Mouse (Mus musculus) heart, embryonic 14.5 days (tissue): Measurements from ENCODE around the gene Zfp322a. TPM values are rescaled to one million over a fixed set of nuclear protein-coding genes. Genes with fewer than 3 reads are reported as not detected.
"Not testable (repeated sequence)": the region's sequence is repeated elsewhere in the genome, so short reads cannot be mapped to it uniquely, and the experiment has no call there.

Experiments
- ATAC-seq: fragments of 200-750 bp; cut with Nextera tagmentation; 2 replicates; pipeline ENCODE4 v1.8.0; 2017; ENCODE audit warnings: low read depth, moderate TSS enrichment; ENCODE audit not compliant: insufficient number of reproducible peaks, insufficient read depth, low FRiP score
- H3K27ac ChIP-seq, 2 experiments: fragments of 200-500 bp in 1 of 2; fragments of 300-500 bp in 1 of 2; sonication (generic) in 1 of 2; replicated peaks in 1 of 2; 2 replicates each; pipeline ENCODE4 v1.5.1; 2012 to 2014; ENCODE audit warnings: low read depth in 2 of 2, low read length in 2 of 2, control low read depth in 1 of 2, mild to moderate bottlenecking in 1 of 2, mixed read lengths in 1 of 2; ENCODE audit not compliant: control insufficient read depth in 1 of 2, insufficient read depth in 1 of 2
- H3K27me3 ChIP-seq: fragments of 300-500 bp; sonication (generic); 2 replicates; pipeline ENCODE4 v1.6.1; 2014; ENCODE audit warnings: mild to moderate bottlenecking, low read length, control low read depth; ENCODE audit not compliant: control insufficient read depth, insufficient read depth
- H3K36me3 ChIP-seq: fragments of 300-500 bp; sonication (generic); 2 replicates; pipeline ENCODE4 v1.6.1; 2014; ENCODE audit warnings: mild to moderate bottlenecking, control low read depth, low read length, mixed read lengths; ENCODE audit not compliant: control insufficient read depth, insufficient read depth
- H3K4me1 ChIP-seq, 2 experiments: fragments of 200-500 bp in 1 of 2; fragments of 300-500 bp in 1 of 2; sonication (generic) in 1 of 2; 2 replicates each; pipeline ENCODE4 v1.6.1; 2012 to 2014; ENCODE audit warnings: low read length in 2 of 2, control low read depth in 1 of 2, mixed read lengths in 1 of 2; ENCODE audit not compliant: control insufficient read depth in 2 of 2, insufficient read depth in 2 of 2
- H3K4me2 ChIP-seq: fragments of 300-500 bp; sonication (generic); 2 replicates; pipeline ENCODE4 v1.6.1; 2014; ENCODE audit warnings: mild to moderate bottlenecking, low read length
- H3K4me3 ChIP-seq, 2 experiments: fragments of 200-500 bp in 1 of 2; fragments of 300-500 bp in 1 of 2; sonication (generic) in 1 of 2; 2 replicates each; pipeline ENCODE4 v1.5.1; 2012 to 2014; ENCODE audit warnings: low read length in 2 of 2, mild to moderate bottlenecking in 2 of 2, control low read depth in 1 of 2, low read depth in 1 of 2, moderate library complexity in 1 of 2; ENCODE audit not compliant: control insufficient read depth in 1 of 2, insufficient read depth in 1 of 2
- H3K9ac ChIP-seq: fragments of 300-500 bp; sonication (generic); 2 replicates; pipeline ENCODE4 v1.6.1; 2014; ENCODE audit warnings: mild to moderate bottlenecking, low read length
- H3K9me3 ChIP-seq: fragments of 300-500 bp; sonication (generic); 2 replicates; pipeline ENCODE4 v1.6.1; 2016; ENCODE audit warnings: low read length, control low read depth; ENCODE audit not compliant: control insufficient read depth
- WGBS: fragments of 180-500 bp; shearing (Covaris S2); extraction: QIAGEN DNeasy Blood & Tissue Kit; methylation state at CpG from one replicate; pipeline ENCODE4 v1.1.7; 2014; 5-methylcytosine and 5-hydroxymethylcytosine counted together
- polyA plus RNA-seq: library from polyadenylated mRNA; unstranded; fragments of >200 nt; fragmentation: Nextera tagmentation; extraction: Ambion mirVana; gene quantifications from 2 replicates; pipeline ENCODE4 v1.2.1, GENCODE M21; 2014

The Zfp322a gene
- polyA plus RNA-seq, 1 experiment from 2014 or later = 41.0 TPM

GRCm38 (mm10) chr13:23401683-23402527 is 32.9 kb upstream of the Zfp322a start:
- peak overlapping the region; percentile 51; the same call in 1 of the 2 replicates for H3K9ac ChIP-seq
- ATAC-seq = no peak
- H3K4me1 ChIP-seq = peaks cover 0 to 6% of the 10 kb centered on the region in 2 experiments; a peak in 1 of 4 replicates
- peaks cover 8% of the 10 kb centered on the region for H3K27me3 ChIP-seq
- no peak overlapping the region for H3K27ac ChIP-seq
- H3K4me2 ChIP-seq = peak overlapping the region; percentile 71
- H3K9me3 ChIP-seq = no peaks in the 10 kb centered on the region
- H3K4me3 ChIP-seq = peak overlapping the region; percentile 30 to 31
- no peaks in the 10 kb centered on the region for H3K36me3 ChIP-seq
- 6% methylated on average over 19 of the region's 19 CpGs for WGBS

- no peak for ATAC-seq
- Histone ChIP-seq H3K27ac (no peak overlapping the region), H3K27me3 (peaks cover 8% of the 10 kb centered on the region), H3K9ac (no peak overlapping the region), H3K4me2 (peak overlapping the region; percentile 71), H3K9me3 (no peaks in the 10 kb centered on the region), H3K4me1 (peaks cover 0 to 8% of the 10 kb centered on the region in 2 experiments; a peak in 1 of 4 replicates), H3K36me3 (no peaks in the 10 kb centered on the region), H3K4me3 (peak overlapping the region in 1 of 2 experiments; percentile 30; a peak in 2 of 4 replicates)
- WGBS = 9% methylated on average over 24 of the region's 24 CpGs
Measured at GRCm38 (mm10) chr13:23400771-23401682, 32.0 kb upstream of the Zfp322a start.

GRCm38 (mm10) chr13:23396913-23397312 is 27.9 kb upstream of the Zfp322a start:
- not testable (repeated sequence) for H3K9ac ChIP-seq, H3K27ac ChIP-seq, H3K9me3 ChIP-seq, H3K4me1 ChIP-seq, H3K36me3 ChIP-seq, ATAC-seq
- 12% methylated on average over 14 of the region's 14 CpGs for WGBS
- H3K27me3 ChIP-seq = peaks cover 25% of the 10 kb centered on the region
- peak overlapping the region; percentile 94 for H3K4me2 ChIP-seq
- peak overlapping the region in 1 of 2 experiments; percentile 54; a peak in 2 of 4 replicates for H3K4me3 ChIP-seq

- Histone ChIP-seq H3K9me3 (no peaks in the 10 kb centered on the region), H3K4me3 (peak overlapping the region; percentile 54), H3K27ac (no peak overlapping the region), H3K9ac (peak overlapping the region; percentile 58), H3K4me1 (peaks cover 0 to 3% of the 10 kb centered on the region in 2 experiments; a peak in 1 of 4 replicates), H3K36me3 (no peaks in the 10 kb centered on the region), H3K27me3 (peaks cover 25% of the 10 kb centered on the region), H3K4me2 (peak overlapping the region; percentile 94)
- ATAC-seq = no peak
- WGBS = under 1% methylated on average over 31 of the region's 31 CpGs
Measured at GRCm38 (mm10) chr13:23396246-23396703, 27.3 kb upstream of the Zfp322a start.

GRCm38 (mm10) chr13:23395301-23396245 is 26.6 kb upstream of the Zfp322a start:
- H3K36me3 ChIP-seq = no peaks in the 10 kb centered on the region
- peak overlapping the region; percentile 54 for H3K4me3 ChIP-seq
- 3% methylated on average over 43 of the region's 43 CpGs for WGBS
- no peak overlapping the region for H3K27ac ChIP-seq
- peak overlapping the region; percentile 94 for H3K4me2 ChIP-seq
- peak overlapping the region; percentile 58 for H3K9ac ChIP-seq
- peaks cover 0 to 3% of the 10 kb centered on the region in 2 experiments; a peak in 1 of 4 replicates for H3K4me1 ChIP-seq
- H3K9me3 ChIP-seq = no peaks in the 10 kb centered on the region
- H3K27me3 ChIP-seq = peaks cover 25% of the 10 kb centered on the region
- ATAC-seq = no peak

GRCm38 (mm10) chr13:23387548-23387947 is 18.5 kb upstream of the Zfp322a start:
- H3K9me3 ChIP-seq = no peaks in the 10 kb centered on the region
- no peaks in the 10 kb centered on the region for H3K27me3 ChIP-seq
- H3K27ac ChIP-seq = no peak overlapping the region
- no peak overlapping the region for H3K4me2 ChIP-seq
- ATAC-seq = no peak
- H3K36me3 ChIP-seq = no peaks in the 10 kb centered on the region
- 80% methylated on average over 1 of the region's 1 CpGs for WGBS
- no peak overlapping the region for H3K9ac ChIP-seq
- no peak overlapping the region for H3K4me3 ChIP-seq
- no peaks in the 10 kb centered on the region for H3K4me1 ChIP-seq
